Mouse (Mus musculus) forebrain, embryonic 11.5 days (tissue): ENCODE measurements around the gene Ypel3. TPM values are rescaled to one million over a fixed set of nuclear protein-coding genes. Genes with fewer than 3 reads are reported as not detected.

Source experiments
- ATAC-seq: fragments of 200-750 bp; cut with Nextera tagmentation; replicated peaks from 2 replicates; pipeline ENCODE4 v1.8.0; 2017; ENCODE audit warnings: moderate TSS enrichment; ENCODE audit not compliant: low FRiP score
- DNase-seq: peaks from one replicate; pipeline ENCODE4 v3.0.0-alpha.2; 2017; ENCODE audit warnings: low spot score
- H3K27ac ChIP-seq: fragments of 300-500 bp; sonication (generic); 2 replicates; pipeline ENCODE4 v1.5.1; 2014; ENCODE audit warnings: low read depth, low read length
- H3K27me3 ChIP-seq: fragments of 300-500 bp; sonication (generic); 2 replicates; pipeline ENCODE4 v1.6.1; 2014; ENCODE audit warnings: mild to moderate bottlenecking, low read length, mixed read lengths; ENCODE audit not compliant: control insufficient read depth, insufficient read depth
- H3K36me3 ChIP-seq: fragments of 300-500 bp; sonication (generic); 2 replicates; pipeline ENCODE4 v1.6.1; 2014; ENCODE audit warnings: mild to moderate bottlenecking, low read length, moderate library complexity, mixed read lengths; ENCODE audit not compliant: control insufficient read depth, insufficient read depth
- H3K4me1 ChIP-seq: fragments of 300-500 bp; sonication (generic); replicated peaks from 2 replicates; pipeline ENCODE4 v1.6.1; 2014; ENCODE audit warnings: low read length, mixed read lengths; ENCODE audit not compliant: control insufficient read depth, insufficient read depth
- H3K4me2 ChIP-seq: fragments of 300-500 bp; sonication (generic); 2 replicates; pipeline ENCODE4 v1.6.1; 2014; ENCODE audit warnings: low read depth, mild to moderate bottlenecking, low read length, moderate library complexity, mixed read lengths; ENCODE audit not compliant: severe bottlenecking
- H3K4me3 ChIP-seq: fragments of 300-500 bp; sonication (generic); 2 replicates; pipeline ENCODE4 v1.5.1; 2014; ENCODE audit warnings: low read depth, low read length
- H3K9ac ChIP-seq: fragments of 300-500 bp; sonication (generic); 2 replicates; pipeline ENCODE4 v1.6.1; 2014; ENCODE audit warnings: low read length
- H3K9me3 ChIP-seq: fragments of 300-500 bp; sonication (generic); 2 replicates; pipeline ENCODE4 v1.6.1; 2016; ENCODE audit warnings: low read length, mixed read lengths; ENCODE audit not compliant: control insufficient read depth
- WGBS: fragments of 180-500 bp; shearing (Covaris S2); extraction: QIAGEN DNeasy Blood & Tissue Kit; methylation state at CpG from one replicate; pipeline ENCODE4 v1.1.7; 2014; 5-methylcytosine and 5-hydroxymethylcytosine counted together
- polyA plus RNA-seq: library from polyadenylated mRNA; unstranded; fragments of >200 nt; fragmentation: Nextera tagmentation; extraction: Ambion mirVana; gene quantifications from 2 replicates; pipeline ENCODE4 v1.2.1, GENCODE M21; 2014

Gene Ypel3
- polyA plus RNA-seq, 1 experiment from 2014 or later = 63.9 TPM

- no peaks in the 10 kb centered on the region for H3K9me3 ChIP-seq
- H3K9ac ChIP-seq = peak overlapping the region; percentile 74
- under 1% methylated on average over 38 of the region's 38 CpGs for WGBS
- no peaks in the 10 kb centered on the region for H3K27me3 ChIP-seq
- peak overlapping the region; percentile 79 for H3K4me2 ChIP-seq
- DNase-seq (no peak), ATAC-seq (peak; percentile 92)
- H3K27ac ChIP-seq = peak overlapping the region; percentile 92
- peaks cover 30% of the 10 kb centered on the region for H3K4me1 ChIP-seq
- H3K4me3 ChIP-seq = peak overlapping the region; percentile 68
- peaks cover 12% of the 10 kb centered on the region; the same call in 1 of the 2 replicates for H3K36me3 ChIP-seq
These were observed 22.9 kb downstream of the Ypel3 start for GRCm38 (mm10) chr7:126799468-126800268.

DNA sequence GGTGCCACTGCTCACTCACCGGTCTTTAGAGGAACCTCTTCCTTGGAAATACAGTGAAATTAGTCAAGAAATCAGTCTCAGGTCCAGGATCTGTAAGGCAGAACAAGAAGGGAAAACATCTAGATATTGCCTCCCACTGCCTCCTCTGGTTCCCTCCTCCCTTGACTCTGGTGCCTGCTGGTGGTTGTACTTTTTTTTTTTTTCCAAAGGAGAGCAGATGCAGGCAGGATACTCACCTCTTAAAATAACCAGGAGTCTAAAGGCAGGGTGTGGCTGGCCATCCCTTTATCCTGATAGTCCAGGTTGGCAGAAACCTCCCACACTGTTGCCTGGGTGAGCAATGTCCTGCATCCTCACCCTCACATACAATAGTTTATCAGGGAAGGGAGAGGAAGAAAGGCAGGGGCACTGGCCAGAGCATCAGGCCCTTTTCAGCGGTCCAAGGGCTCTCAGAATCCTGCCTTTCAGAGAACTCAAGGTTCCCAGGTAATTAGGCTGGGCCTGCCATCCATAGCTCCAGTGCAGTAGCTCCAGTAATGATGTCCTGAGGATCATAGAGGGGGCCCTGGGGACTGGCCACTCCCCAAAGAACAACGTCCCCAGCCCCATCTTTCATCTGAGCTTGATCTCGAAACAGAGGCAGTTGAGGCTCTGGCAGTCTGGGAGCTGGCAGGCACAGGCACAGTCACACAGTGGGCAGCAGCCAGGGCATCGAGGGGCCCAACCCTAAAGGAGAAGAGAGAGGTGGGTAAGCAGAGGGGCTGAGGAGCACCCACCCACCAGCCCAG is 23.7 kb downstream of the Ypel3 start:
- WGBS = 49% methylated on average over 5 of the region's 5 CpGs
- no peaks in the 10 kb centered on the region for H3K9me3 ChIP-seq
- H3K36me3 ChIP-seq = peaks cover 11% of the 10 kb centered on the region; the same call in 1 of the 2 replicates
- H3K27ac ChIP-seq = peak overlapping the region; percentile 92
- peak overlapping the region; percentile 74 for H3K9ac ChIP-seq
- no peaks in the 10 kb centered on the region for H3K27me3 ChIP-seq
- H3K4me3 ChIP-seq = peak overlapping the region; percentile 68; the same call in 1 of the 2 replicates
- ATAC-seq (no peak), DNase-seq (no peak)
- H3K4me2 ChIP-seq = peak overlapping the region; percentile 79
- peaks cover 30% of the 10 kb centered on the region for H3K4me1 ChIP-seq

- ATAC-seq (no peak), DNase-seq (no peak)
- WGBS = 95% methylated on average over 16 of the region's 16 CpGs
- Histone ChIP-seq H3K4me2 (no peak overlapping the region), H3K4me1 (peaks cover 30% of the 10 kb centered on the region), H3K9me3 (no peaks in the 10 kb centered on the region), H3K36me3 (peaks cover 9% of the 10 kb centered on the region; the same call in 1 of the 2 replicates), H3K27ac (no peak overlapping the region), H3K27me3 (no peaks in the 10 kb centered on the region), H3K4me3 (no peak overlapping the region), H3K9ac (no peak overlapping the region)
These were observed 24.3 kb downstream of the Ypel3 start for GRCm38 (mm10) chr7:126801057-126801422.

- H3K36me3 ChIP-seq = peaks cover 4% of the 10 kb centered on the region; the same call in 1 of the 2 replicates
- WGBS = 91% methylated on average over 11 of the region's 11 CpGs
- H3K9ac ChIP-seq = no peak overlapping the region
These were observed 25.6 kb downstream of the Ypel3 start for GRCm38 (mm10) chr7:126802134-126802889.

GRCm38 (mm10) chr7:126803181-126803580 is 26.4 kb downstream of the Ypel3 start:
- Histone ChIP-seq H3K9me3 (no peaks in the 10 kb centered on the region), H3K4me1 (peaks cover 16% of the 10 kb centered on the region), H3K27ac (no peak overlapping the region), H3K9ac (no peak overlapping the region), H3K4me2 (no peak overlapping the region), H3K4me3 (no peak overlapping the region), H3K36me3 (peaks cover 4% of the 10 kb centered on the region; the same call in 1 of the 2 replicates), H3K27me3 (no peaks in the 10 kb centered on the region)
- ATAC-seq (no peak), DNase-seq (no peak)
- 92% methylated on average over 6 of the region's 6 CpGs for WGBS

More at GRCm38 (mm10) chr7:126802134-126802889, 25.6 kb downstream of the Ypel3 start:
- no peak for ATAC-seq
- no peaks in the 10 kb centered on the region for H3K9me3 ChIP-seq
- H3K4me2 ChIP-seq = no peak overlapping the region
- H3K27ac ChIP-seq = no peak overlapping the region
- H3K4me1 ChIP-seq = peaks cover 20% of the 10 kb centered on the region
- no peak for DNase-seq
- no peak overlapping the region for H3K4me3 ChIP-seq
- H3K27me3 ChIP-seq = no peaks in the 10 kb centered on the region

DNA sequence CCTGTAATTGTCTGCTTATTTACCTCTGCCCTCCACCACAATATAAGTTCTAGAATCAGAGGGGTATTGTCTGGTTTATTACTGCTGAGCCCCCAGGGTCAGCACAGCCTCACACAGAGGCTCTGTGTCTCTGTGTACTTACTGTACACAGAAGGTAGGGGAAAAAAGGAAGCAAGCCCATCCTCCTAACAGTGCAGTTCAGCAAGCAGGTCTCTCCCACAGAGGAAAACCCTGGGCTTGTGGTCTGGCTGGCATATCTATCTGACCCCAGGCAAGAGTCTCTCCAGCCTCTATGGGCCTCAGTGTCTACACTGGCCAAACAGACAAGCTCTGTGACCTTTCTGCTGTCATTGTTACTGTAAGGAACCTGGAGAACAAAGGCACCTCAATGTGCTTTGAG is 27.0 kb downstream of the Ypel3 start:
- DNase-seq (no peak), ATAC-seq (no peak)
- Histone ChIP-seq H3K9ac (peak overlapping the region; percentile 8; the same call in 1 of the 2 replicates), H3K27me3 (no peaks in the 10 kb centered on the region), H3K9me3 (no peaks in the 10 kb centered on the region), H3K4me1 (peaks cover 19% of the 10 kb centered on the region), H3K4me2 (no peak overlapping the region), H3K27ac (no peak overlapping the region), H3K4me3 (no peak overlapping the region), H3K36me3 (peaks cover 4% of the 10 kb centered on the region; the same call in 1 of the 2 replicates)

GRCm38 (mm10) chr7:126806956-126807355 is 30.2 kb downstream of the Ypel3 start:
- 91% methylated on average over 6 of the region's 6 CpGs for WGBS
- Histone ChIP-seq H3K36me3 (peaks cover 4% of the 10 kb centered on the region; the same call in 1 of the 2 replicates), H3K27me3 (no peaks in the 10 kb centered on the region), H3K9ac (no peak overlapping the region), H3K27ac (no peak overlapping the region), H3K4me3 (no peak overlapping the region), H3K9me3 (no peaks in the 10 kb centered on the region), H3K4me2 (no peak overlapping the region), H3K4me1 (peaks cover 8% of the 10 kb centered on the region; the same call in 1 of the 2 replicates)
- ATAC-seq = no peak
- DNase-seq = no peak

- H3K9ac ChIP-seq = peak overlapping the region; percentile 87; the same call in 1 of the 2 replicates
- peak overlapping the region; percentile 83; the same call in 1 of the 2 replicates for H3K4me2 ChIP-seq
- peaks cover 8% of the 10 kb centered on the region; the same call in 1 of the 2 replicates for H3K4me1 ChIP-seq
- WGBS = 82% methylated on average over 4 of the region's 4 CpGs
- no peaks in the 10 kb centered on the region for H3K27me3 ChIP-seq
- H3K27ac ChIP-seq = no peak overlapping the region
- peaks cover 4% of the 10 kb centered on the region; the same call in 1 of the 2 replicates for H3K36me3 ChIP-seq
- ATAC-seq (no peak), DNase-seq (no peak)
- no peak overlapping the region for H3K4me3 ChIP-seq
- no peaks in the 10 kb centered on the region for H3K9me3 ChIP-seq
These were observed 30.6 kb downstream of the Ypel3 start for GRCm38 (mm10) chr7:126807405-126807804.
